Mouse (Mus musculus) heart, adult 2 months (tissue): Measurements from ENCODE around the gene Hacd2.

Experiments
- CTCF ChIP-seq: fragments of 200-600 bp; IDR thresholded peaks from 2 replicates; pipeline ENCODE4 v1.8.1; 2022; ENCODE audit warnings: antibody characterized with exemption, mild to moderate bottlenecking, moderate library complexity
- EP300 ChIP-seq: fragments of 200-500 bp; IDR thresholded peaks from 2 replicates; pipeline ENCODE4 v1.6.1; 2011; ENCODE audit warnings: low read depth, low read length, control low read depth; ENCODE audit not compliant: insufficient read depth
- POLR2A ChIP-seq: fragments of 200-500 bp; IDR thresholded peaks from 2 replicates; pipeline ENCODE4 v1.6.1; 2011; ENCODE audit warnings: mild to moderate bottlenecking, low read depth, low read length, control low read depth; ENCODE audit not compliant: insufficient read depth

DNA sequence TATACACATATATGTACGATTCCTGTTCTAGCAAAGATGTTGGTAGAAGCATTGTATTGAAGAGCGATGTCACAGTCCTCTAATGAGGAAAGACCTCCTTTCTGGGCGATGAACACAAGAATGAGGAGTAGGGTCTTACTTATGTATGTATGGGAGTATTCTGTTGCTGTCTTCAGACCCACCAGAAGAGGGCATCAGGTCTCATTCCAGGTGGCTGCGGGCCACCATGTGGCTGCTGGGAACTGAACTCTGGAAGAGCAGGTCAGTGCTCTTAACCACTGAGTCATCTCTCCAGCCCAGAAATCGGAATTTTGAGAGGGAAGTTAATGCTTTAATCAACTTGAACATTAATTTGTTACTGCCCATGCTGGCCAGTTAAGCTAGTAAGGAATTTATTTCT, 2.1 kb downstream of the Hacd2 start:
- TF ChIP-seq POLR2A (no peak), CTCF (peak; percentile 53), EP300 (no peak)
